Mouse (Mus musculus) 416B (cell line): ENCODE measurements around the gene Lhpp.

Source experiments
- DNase-seq: peaks from one replicate; pipeline ENCODE4 v3.0.0; 2011; ENCODE audit warnings: low read depth

Gene Lhpp

DNA sequence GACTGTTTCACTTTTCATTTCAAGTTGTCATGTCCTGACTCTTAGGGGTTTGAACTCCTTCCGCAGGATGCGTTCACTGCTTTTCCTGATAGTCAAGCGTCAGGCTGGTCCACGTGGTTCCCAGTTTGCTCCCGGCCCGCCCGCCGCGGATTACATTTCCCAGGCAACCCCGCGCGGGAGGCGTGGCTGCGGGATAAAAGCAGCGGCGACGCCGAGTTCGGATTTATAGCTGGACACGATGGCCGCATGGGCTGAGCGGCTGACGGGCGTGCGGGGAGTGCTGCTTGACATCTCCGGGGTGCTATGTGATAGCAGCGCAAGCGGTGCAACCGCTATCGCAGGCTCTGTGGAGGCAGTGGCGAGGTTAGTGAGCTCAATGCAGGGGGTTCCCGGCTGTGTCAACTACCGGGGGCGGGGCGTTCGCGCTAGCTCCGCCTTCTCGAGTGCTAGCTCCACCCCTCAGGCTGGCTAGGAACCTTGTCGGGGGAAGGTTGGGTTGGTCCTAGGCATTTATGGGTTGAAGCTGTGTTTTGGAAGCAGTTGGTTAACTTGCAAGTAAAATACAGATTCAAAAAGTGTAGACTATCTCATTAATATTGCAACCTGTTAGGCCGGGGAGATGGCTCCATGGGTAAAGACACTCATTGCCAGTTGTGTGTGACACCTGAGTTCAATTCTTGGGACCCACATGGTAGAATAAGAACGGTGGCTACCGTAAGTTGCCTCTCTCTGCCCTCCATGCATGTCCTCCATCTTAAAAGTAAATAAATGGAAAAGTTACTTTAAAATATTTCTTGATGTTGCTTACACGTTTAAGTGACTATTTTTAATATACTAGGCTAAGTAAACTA lies at the start of gene Lhpp:
TSS of gene Lhpp (plus strand) at position 171 of the 851 bp plus-strand sequence.
- DNase-seq: peak; percentile 87

- DNase-seq: peak; percentile 43
Observed at GRCm38 (mm10) chr7:132565831-132566230, 44.6 kb upstream of the Lhpp start.

DNA sequence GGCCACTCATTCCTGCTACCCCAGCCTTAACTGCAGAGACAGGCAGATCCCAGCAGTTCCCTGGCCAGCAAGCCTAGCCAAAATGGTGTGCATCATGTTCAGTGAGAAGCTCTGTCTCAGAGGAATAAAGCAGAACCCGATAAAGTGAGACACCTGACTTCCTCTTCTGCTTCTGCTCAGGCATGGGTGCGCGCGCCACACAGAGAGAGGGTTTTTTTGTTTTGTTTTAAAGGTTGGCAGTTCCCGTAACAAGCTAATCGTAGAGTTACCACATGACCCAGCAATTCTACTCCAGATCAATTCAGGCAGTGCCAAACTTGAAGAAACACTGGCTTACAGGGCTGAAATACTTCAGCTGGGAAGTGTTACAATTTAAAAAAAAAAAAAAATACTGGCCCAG lies 41.6 kb upstream of the Lhpp start:
- DNase-seq: no peak

GRCm38 (mm10) chr7:132570071-132570470 lies 40.4 kb upstream of the Lhpp start:
- no peak for DNase-seq

- DNase-seq: no peak
Observed at GRCm38 (mm10) chr7:132571481-132571880, 39.0 kb upstream of the Lhpp start.

DNA sequence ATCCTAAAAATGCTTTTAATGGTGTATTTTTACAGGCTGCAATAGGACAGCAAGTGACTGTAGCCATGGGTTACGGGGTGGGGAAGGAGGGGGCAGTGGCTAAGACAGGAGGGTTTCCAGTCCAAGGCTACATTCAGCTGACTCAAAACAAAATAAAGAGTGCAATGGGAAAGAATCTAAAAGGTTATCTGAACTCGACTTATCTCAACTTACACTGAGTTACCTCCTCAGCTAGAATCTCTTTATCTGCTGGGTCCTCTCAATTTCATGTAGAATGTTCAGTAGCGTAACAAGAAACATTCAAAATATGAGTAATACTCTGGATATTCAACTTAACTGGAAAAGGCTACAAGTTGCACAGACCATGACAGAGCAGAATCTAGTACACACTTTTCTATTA lies 37.7 kb upstream of the Lhpp start:
- peak; percentile 8 for DNase-seq

- no peak for DNase-seq
Observed at GRCm38 (mm10) chr7:132573205-132573604, 37.2 kb upstream of the Lhpp start.

GRCm38 (mm10) chr7:132574646-132575045 lies 35.8 kb upstream of the Lhpp start:
- DNase-seq: no peak

- DNase-seq: peak; percentile 98
Observed at GRCm38 (mm10) chr7:132575623-132576022, 34.8 kb upstream of the Lhpp start.

GRCm38 (mm10) chr7:132576116-132576650 lies 34.3 kb upstream of the Lhpp start, which contains the start of gene Oat:
Gene Oat, minus strand, starts transcription at chr7:132576398.
- peak; percentile 98 for DNase-seq

- DNase-seq: peak; percentile 19
Observed at GRCm38 (mm10) chr7:132576891-132577290, 33.5 kb upstream of the Lhpp start.

- DNase-seq: no peak
Observed at GRCm38 (mm10) chr7:132580511-132580910, 29.9 kb upstream of the Lhpp start.

DNA sequence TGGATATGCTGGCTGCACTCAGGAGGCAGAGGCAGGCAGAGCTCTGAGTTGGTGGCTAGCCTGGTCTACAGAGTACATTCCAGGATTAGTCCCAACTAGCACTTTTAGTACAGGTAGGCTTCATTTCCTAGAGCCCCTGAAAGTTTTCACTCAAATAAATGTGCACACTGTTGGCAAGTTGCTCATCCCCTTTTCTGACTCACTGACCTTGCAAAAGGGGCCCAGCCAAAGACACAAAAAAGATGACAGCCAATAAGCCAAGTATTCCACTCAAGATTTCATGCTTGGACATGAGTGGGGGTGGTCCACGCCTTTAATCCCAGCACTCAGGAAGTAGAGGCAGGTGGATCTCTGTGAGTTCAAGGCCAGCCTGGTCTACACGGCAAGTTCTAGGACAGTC lies 29.0 kb upstream of the Lhpp start:
- no peak for DNase-seq

GRCm38 (mm10) chr7:132585695-132586491 lies 24.5 kb upstream of the Lhpp start:
- no peak for DNase-seq

- no peak for DNase-seq
Observed at GRCm38 (mm10) chr7:132587167-132587566, 23.3 kb upstream of the Lhpp start.

DNA sequence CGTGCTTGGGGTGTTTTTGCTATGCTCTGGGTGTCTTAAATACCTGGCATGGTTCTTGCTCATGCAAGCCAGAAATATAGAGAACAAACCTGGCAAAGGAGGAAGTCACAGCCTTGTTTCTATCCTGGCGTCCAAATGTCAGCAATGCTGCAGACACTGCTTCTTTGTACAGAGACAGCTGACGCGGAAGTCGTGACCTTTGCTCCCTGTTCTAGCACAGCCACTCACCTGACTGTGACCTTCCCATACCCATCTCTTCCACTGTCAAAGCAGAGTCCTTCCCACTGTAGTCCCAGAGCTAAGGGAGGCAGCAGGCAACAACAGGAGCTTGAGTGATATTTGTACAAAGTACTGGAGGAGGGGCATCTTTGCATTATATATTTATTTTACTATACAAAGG lies 20.8 kb upstream of the Lhpp start:
- no peak for DNase-seq

DNA sequence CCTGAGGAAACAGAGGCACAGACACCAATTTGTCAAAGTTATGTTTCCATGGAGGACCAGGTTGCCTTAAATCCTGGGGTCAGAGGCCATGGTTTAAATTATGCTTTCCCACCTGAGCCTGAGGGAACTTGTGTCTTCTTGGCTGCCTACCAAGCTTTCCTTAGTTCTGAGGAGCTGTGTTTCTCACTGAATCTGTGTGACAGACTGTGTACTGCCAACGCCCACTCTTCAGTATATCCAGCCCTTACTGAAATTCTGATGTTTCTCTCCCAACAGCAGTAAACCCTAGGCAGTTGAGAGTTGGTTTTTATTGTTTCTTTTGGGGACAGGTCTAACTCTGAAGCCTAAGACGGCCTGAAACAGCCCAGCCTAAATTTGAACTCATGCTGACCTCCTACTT lies 16.7 kb upstream of the Lhpp start:
- DNase-seq: no peak

- no peak for DNase-seq
Observed at GRCm38 (mm10) chr7:132594325-132594724, 16.1 kb upstream of the Lhpp start.

GRCm38 (mm10) chr7:132595787-132596186 lies 14.7 kb upstream of the Lhpp start:
- no peak for DNase-seq

GRCm38 (mm10) chr7:132596557-132597250 lies 13.7 kb upstream of the Lhpp start:
- no peak for DNase-seq

DNA sequence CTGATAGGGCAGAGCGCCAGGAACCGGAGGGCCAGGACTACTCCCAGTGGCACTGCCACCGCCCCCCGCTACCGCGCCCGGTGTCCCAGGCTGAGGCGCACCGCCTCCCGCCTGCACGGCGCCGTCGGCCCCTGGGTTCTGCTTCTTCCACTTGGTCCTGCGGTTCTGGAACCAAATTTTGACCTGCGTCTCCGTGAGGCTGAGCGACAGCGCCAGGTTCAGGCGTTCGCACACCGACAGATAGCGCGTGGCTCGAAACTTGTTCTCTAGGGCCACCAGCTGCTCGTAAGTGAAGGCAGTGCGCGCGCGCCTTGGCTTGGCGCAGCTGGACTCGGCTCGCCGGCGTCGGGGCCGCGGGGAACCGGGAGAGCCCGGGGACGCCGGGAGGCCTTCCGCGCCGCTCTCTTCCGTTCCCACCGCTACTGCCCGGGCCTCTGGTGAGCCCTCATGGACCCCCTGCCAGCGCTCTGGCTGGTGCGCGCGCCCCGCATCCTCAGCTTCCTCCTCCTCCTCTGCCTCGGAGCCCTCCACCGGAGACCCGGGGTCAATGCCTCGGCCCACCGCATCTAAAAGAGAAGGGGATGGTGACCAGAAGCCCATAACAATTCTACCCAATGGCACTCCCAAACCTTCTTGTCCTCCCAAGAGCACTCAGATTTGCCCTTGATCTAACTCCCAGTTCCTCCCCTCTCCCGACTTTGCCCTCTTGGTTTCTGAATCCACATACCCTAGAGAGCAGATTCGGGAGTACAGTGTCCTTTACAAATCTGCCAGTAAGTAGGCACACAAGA lies 13.0 kb upstream of the Lhpp start:
- DNase-seq: no peak
